Mouse (Mus musculus) CD4-positive naive resting alpha-beta T cell, adult 76 days (primary cell): ENCODE data around the gene Cdyl. TPM values are rescaled to one million over a fixed set of nuclear protein-coding genes. Genes with fewer than 3 reads are reported as not detected.

Source experiments
- total RNA-seq: library from RNA; stranded (reverse); gene quantifications from one replicate; pipeline ENCODE4 v1.2.4, GENCODE M21; 2023

Gene Cdyl
- total RNA-seq = 21.4 TPM

GRCm38 (mm10) chr13:35659406-35659985 is at the start of gene Cdyl:
Gene Cdyl (plus strand): TSS chr13:35659833.

GRCm38 (mm10) chr13:35905879-35906481 is 246.3 kb downstream of the Cdyl start, which contains the start of gene Rpp40:
Gene Rpp40 (minus strand): TSS chr13:35906359.

Other genes with a start within 250 kb of the Cdyl start
- 8.0 TPM for gene Rpp40, start 246.5 kb downstream of the Cdyl start, total RNA-seq